Mouse (Mus musculus) G1E (cell line): Measurements from ENCODE around the gene Bcl2l14. TPM values are rescaled to one million over a fixed set of nuclear protein-coding genes. Genes with fewer than 3 reads are reported as not detected.

ENCODE experiments used
- ATAC-seq: 2 replicates; pipeline ENCODE4 v1.8.0; 2016; ENCODE audit warnings: mild to moderate bottlenecking; ENCODE audit not compliant: insufficient number of reproducible peaks, poor library complexity, low FRiP score, severe bottlenecking; ENCODE audit errors: extremely low read depth
- DNase-seq: peaks from one replicate; pipeline ENCODE4 v3.0.0; 2012; ENCODE audit warnings: low spot score
- H3K27me3 ChIP-seq: 2 replicates; pipeline ENCODE4 v1.6.1; 2012; ENCODE audit warnings: mild to moderate bottlenecking, low read length, inconsistent platforms; ENCODE audit not compliant: insufficient read depth
- H3K36me3 ChIP-seq: replicated peaks from 2 replicates; pipeline ENCODE3; 2012; ENCODE audit warnings: mild to moderate bottlenecking, inconsistent platforms
- H3K4me1 ChIP-seq: 2 replicates; pipeline ENCODE4 v1.6.1; 2012; ENCODE audit warnings: low read depth, low read length, inconsistent platforms, mixed read lengths; ENCODE audit not compliant: insufficient read depth
- H3K4me3 ChIP-seq: 2 replicates; pipeline ENCODE4 v1.5.1; 2012; ENCODE audit warnings: low read depth, mild to moderate bottlenecking, inconsistent platforms, low read length, moderate library complexity, mixed read lengths
- H3K9me3 ChIP-seq: replicated peaks from 2 replicates; pipeline ENCODE4 v1.6.1; 2012; ENCODE audit warnings: inconsistent platforms
- CTCF ChIP-seq: IDR thresholded peaks from 2 replicates; pipeline ENCODE4 v1.5.1; 2012; ENCODE audit warnings: low read depth, low read length, inconsistent platforms, mixed read lengths
- GATA1 ChIP-seq: IDR thresholded peaks from 2 replicates; pipeline ENCODE4 v1.6.1; 2012; ENCODE audit warnings: borderline replicate concordance, low read length, inconsistent platforms, mixed read lengths
- GATA2 ChIP-seq: IDR thresholded peaks from 2 replicates; pipeline ENCODE4 v1.6.1; 2012; ENCODE audit warnings: low read depth, low read length, inconsistent platforms, borderline replicate concordance
- POLR2AphosphoS5 ChIP-seq: IDR thresholded peaks from 2 replicates; pipeline ENCODE4 v1.6.1; 2012; ENCODE audit warnings: low read depth, low read length, inconsistent platforms; ENCODE audit not compliant: insufficient replicate concordance
- TAL1 ChIP-seq: conservative IDR thresholded peaks from 2 replicates; pipeline ENCODE4 v1.6.1; 2012; ENCODE audit warnings: low read depth, low read length, inconsistent platforms, mixed read lengths
- polyA plus RNA-seq: library from polyadenylated mRNA; stranded (reverse); fragments of >175 nt; gene quantifications from 2 replicates; pipeline ENCODE4 v1.2.3, GENCODE M21; 2012
- total RNA-seq, 2 experiments: library from RNA; stranded (forward) in 1 of 2; stranded (reverse) in 1 of 2; fragments of 200-1000 nt in 1 of 2; fragments of >200 nt in 1 of 2; fragmentation: Nextera tagmentation in 1 of 2; gene quantifications; 2 replicates each; pipeline ENCODE4 v1.2.3; 2014 to 2017

Gene Bcl2l14
- total and polyA plus RNA-seq, 3 experiments, result 0.71 TPM; not detected in 2

DNA sequence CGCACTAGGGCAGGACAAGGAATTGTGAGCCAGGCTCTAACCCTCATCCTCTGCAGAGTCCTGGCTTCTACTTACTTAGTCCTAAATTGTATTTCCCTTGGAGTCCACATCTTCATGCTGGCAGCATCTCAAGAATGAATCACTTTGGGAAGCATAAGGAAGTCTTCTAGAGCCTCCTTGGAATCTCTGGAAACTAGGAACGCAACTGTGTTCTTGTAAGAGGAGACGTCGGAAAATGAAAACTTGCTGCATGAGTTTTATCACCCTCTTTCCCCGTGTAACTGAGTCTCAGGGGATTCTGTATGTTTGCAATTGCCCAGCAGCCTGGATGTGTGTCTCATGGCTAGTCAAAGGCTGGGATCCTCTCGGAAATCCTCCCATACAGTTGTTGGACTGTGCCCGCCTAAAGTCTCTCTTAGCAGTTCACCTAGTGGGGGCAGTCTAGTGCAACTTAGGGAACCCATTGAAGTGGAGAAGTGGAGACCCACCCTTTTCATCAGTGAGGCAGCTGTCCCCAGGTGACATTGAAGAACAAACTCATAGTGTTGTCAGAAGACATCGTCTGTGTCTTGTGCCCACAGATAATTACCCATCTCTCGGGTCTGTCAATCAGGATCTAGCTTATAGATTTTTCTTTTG, 34.2 kb downstream of the Bcl2l14 start:
- Histone ChIP-seq H3K9me3 (0 out of 2 replicates have a peak, but pooled peaks cover 3% of the 10 kb centered on the region), H3K27me3 (peaks cover 55% of the 10 kb centered on the region), H3K36me3 (no peaks in the 10 kb centered on the region), H3K4me1 (peaks cover 3% of the 10 kb centered on the region), H3K4me3 (no peak overlapping the region)
- no peak for ATAC-seq
- TF ChIP-seq GATA1 (no peak), CTCF (no peak), TAL1 (no peak), GATA2 (no peak), POLR2AphosphoS5 (no peak)
- no peak for DNase-seq

- no peaks in the 10 kb centered on the region; the same call in 1 of the 2 replicates for H3K4me1 ChIP-seq
- no peak for ATAC-seq
These were observed 35.5 kb downstream of the Bcl2l14 start for GRCm38 (mm10) chr6:134431583-134431982.

GRCm38 (mm10) chr6:134433281-134433680, 37.2 kb downstream of the Bcl2l14 start:
- ATAC-seq (no peak), DNase-seq (no peak)
- Histone ChIP-seq H3K4me1 (no peaks in the 10 kb centered on the region; the same call in 1 of the 2 replicates), H3K4me3 (no peak overlapping the region), H3K36me3 (no peaks in the 10 kb centered on the region), H3K9me3 (no peaks in the 10 kb centered on the region), H3K27me3 (peaks cover 55% of the 10 kb centered on the region)
- TF ChIP-seq TAL1 (no peak), POLR2AphosphoS5 (no peak)

More at GRCm38 (mm10) chr6:134431583-134431982, 35.5 kb downstream of the Bcl2l14 start:
- H3K27me3 ChIP-seq, result peaks cover 52% of the 10 kb centered on the region
- H3K9me3 ChIP-seq, result 0 out of 2 replicates have a peak, but pooled peaks cover 3% of the 10 kb centered on the region
- TF ChIP-seq TAL1 (no peak), GATA2 (no peak), GATA1 (no peak), POLR2AphosphoS5 (no peak)
- H3K4me3 ChIP-seq, result no peak overlapping the region
- no peak for DNase-seq
- no peaks in the 10 kb centered on the region for H3K36me3 ChIP-seq

GRCm38 (mm10) chr6:134434044-134434443, 37.9 kb downstream of the Bcl2l14 start:
- TF ChIP-seq POLR2AphosphoS5 (no peak), CTCF (no peak), TAL1 (no peak), GATA2 (no peak), GATA1 (no peak)
- Histone ChIP-seq H3K4me1 (no peaks in the 10 kb centered on the region; the same call in 1 of the 2 replicates), H3K36me3 (no peaks in the 10 kb centered on the region), H3K4me3 (no peak overlapping the region), H3K27me3 (peaks cover 56% of the 10 kb centered on the region), H3K9me3 (no peaks in the 10 kb centered on the region)
- DNase-seq (no peak), ATAC-seq (no peak)

DNA sequence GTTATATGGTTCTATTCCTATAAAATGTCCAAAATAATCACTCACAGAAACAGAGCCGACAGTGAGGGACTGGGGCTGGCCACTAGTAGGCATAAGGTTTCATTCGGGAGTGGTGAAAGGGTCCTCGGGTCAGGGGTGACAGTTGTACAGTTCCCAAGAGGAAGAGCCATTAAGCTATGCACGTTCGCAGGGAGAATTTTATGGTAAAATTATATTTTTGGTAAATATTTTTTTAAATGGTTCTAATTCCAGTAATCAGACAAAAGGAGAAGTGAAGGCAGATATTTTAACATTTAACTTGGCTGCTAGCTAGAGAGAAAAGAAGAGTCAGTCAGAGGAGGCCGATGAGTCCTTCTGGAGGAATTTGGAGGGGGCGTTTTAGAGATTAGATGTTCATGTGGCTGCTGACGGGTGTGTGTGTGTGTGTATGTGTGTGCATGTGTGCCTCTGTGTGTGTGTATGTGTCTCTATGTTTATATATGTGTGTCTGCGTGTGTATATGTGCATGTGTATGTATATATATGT, 38.8 kb downstream of the Bcl2l14 start:
- Histone ChIP-seq H3K36me3 (no peaks in the 10 kb centered on the region), H3K4me3 (no peak overlapping the region), H3K4me1 (no peaks in the 10 kb centered on the region; the same call in 1 of the 2 replicates), H3K27me3 (peaks cover 62% of the 10 kb centered on the region), H3K9me3 (no peaks in the 10 kb centered on the region)
- DNase-seq (no peak), ATAC-seq (no peak)
- TF ChIP-seq GATA2 (no peak), POLR2AphosphoS5 (no peak), CTCF (no peak), GATA1 (no peak), TAL1 (no peak)

GRCm38 (mm10) chr6:134436955-134437354, 40.8 kb downstream of the Bcl2l14 start:
- peaks cover 49% of the 10 kb centered on the region for H3K27me3 ChIP-seq
- ATAC-seq (no peak), DNase-seq (no peak)
- H3K9me3 ChIP-seq, result no peaks in the 10 kb centered on the region
- H3K4me1 ChIP-seq, result no peaks in the 10 kb centered on the region
- TF ChIP-seq CTCF (no peak), GATA2 (no peak), POLR2AphosphoS5 (no peak), GATA1 (no peak), TAL1 (no peak)
- no peak overlapping the region for H3K4me3 ChIP-seq
- H3K36me3 ChIP-seq, result no peaks in the 10 kb centered on the region
